Mouse (Mus musculus) lung, adult 2 months (tissue): ENCODE data around the gene Hmgn3.

Experiments
- CTCF ChIP-seq: fragments of 200-500 bp; IDR thresholded peaks from 2 replicates; pipeline ENCODE4 v1.5.1; 2011; ENCODE audit warnings: mild to moderate bottlenecking, low read length, control low read depth; ENCODE audit not compliant: insufficient read depth
- POLR2A ChIP-seq: fragments of 200-500 bp; IDR thresholded peaks from 2 replicates; pipeline ENCODE4 v1.6.1; 2011; ENCODE audit warnings: low read depth, mild to moderate bottlenecking, control low read depth, low read length, borderline replicate concordance; ENCODE audit errors: extremely low read depth

DNA sequence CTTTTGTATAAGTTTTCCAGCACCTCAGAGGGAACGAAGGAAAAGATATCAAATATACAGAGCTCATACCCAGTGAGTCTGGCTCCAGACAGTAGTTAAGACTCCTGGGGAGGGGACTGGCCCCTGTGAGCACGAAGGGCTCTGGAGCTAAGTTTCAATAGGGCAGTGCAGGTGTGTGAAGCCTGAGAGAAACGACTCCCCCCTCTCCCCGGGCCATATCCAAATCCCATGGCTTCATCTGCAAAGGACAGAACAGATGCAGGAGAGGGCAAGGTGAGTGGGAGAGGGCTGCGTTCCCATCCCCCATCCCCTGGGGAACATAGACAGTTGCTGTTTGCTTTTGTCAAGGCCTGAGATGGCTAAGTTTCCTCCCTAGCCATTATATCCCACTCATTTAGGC, 63.4 kb downstream of the Hmgn3 start:
- TF ChIP-seq CTCF (no peak), POLR2A (no peak)
